Mouse (Mus musculus) heart, embryonic 13.5 days (tissue): ENCODE results near the gene Wnt3a. TPM values are rescaled to one million over a fixed set of nuclear protein-coding genes. Genes with fewer than 3 reads are reported as not detected.

ENCODE experiments used
- ATAC-seq: fragments of 200-750 bp; cut with Nextera tagmentation; 2 replicates; pipeline ENCODE4 v1.8.0; 2017; ENCODE audit warnings: moderate TSS enrichment; ENCODE audit not compliant: insufficient number of reproducible peaks, low FRiP score, low TSS enrichment; ENCODE audit errors: extremely low read depth
- H3K27ac ChIP-seq: fragments of 300-500 bp; sonication (generic); replicated peaks from 2 replicates; pipeline ENCODE4 v1.5.1; 2015; ENCODE audit warnings: moderate library complexity, mild to moderate bottlenecking, inconsistent platforms
- H3K27me3 ChIP-seq: fragments of 300-500 bp; sonication (generic); replicated peaks from 2 replicates; pipeline ENCODE4 v1.6.1; 2015; ENCODE audit warnings: mild to moderate bottlenecking, inconsistent platforms
- H3K36me3 ChIP-seq: fragments of 300-500 bp; sonication (generic); 2 replicates; pipeline ENCODE4 v1.6.1; 2015; ENCODE audit warnings: mild to moderate bottlenecking, inconsistent platforms
- H3K4me1 ChIP-seq: fragments of 300-500 bp; sonication (generic); 2 replicates; pipeline ENCODE4 v1.6.1; 2015; ENCODE audit warnings: inconsistent platforms
- H3K4me2 ChIP-seq: fragments of 300-500 bp; sonication (generic); 2 replicates; pipeline ENCODE4 v1.6.1; 2015; ENCODE audit warnings: inconsistent platforms, mild to moderate bottlenecking, moderate library complexity
- H3K4me3 ChIP-seq: fragments of 300-500 bp; sonication (generic); 2 replicates; pipeline ENCODE4 v1.5.1; 2015; ENCODE audit warnings: moderate library complexity, mild to moderate bottlenecking, inconsistent platforms
- H3K9ac ChIP-seq: fragments of 300-500 bp; sonication (generic); 2 replicates; pipeline ENCODE4 v1.6.1; 2015; ENCODE audit warnings: inconsistent platforms, mild to moderate bottlenecking, moderate library complexity
- H3K9me3 ChIP-seq: fragments of 300-500 bp; sonication (generic); 2 replicates; pipeline ENCODE4 v1.6.1; 2016; ENCODE audit warnings: inconsistent platforms
- WGBS: fragments of 180-500 bp; shearing (Covaris S2); methylation state at CpG from one replicate; pipeline ENCODE4 v1.1.7; 2015; ENCODE audit warnings: mixed read lengths; 5-methylcytosine and 5-hydroxymethylcytosine counted together
- polyA plus RNA-seq: library from polyadenylated mRNA; unstranded; fragments of >200 nt; fragmentation: Nextera tagmentation; extraction: Ambion mirVana; gene quantifications from 2 replicates; pipeline ENCODE4 v1.2.1, GENCODE M21; 2015

Gene Wnt3a
- polyA plus RNA-seq = not detected in 2 replicates

- under 1% methylated on average over 40 of the region's 60 CpGs for WGBS
Observed at GRCm38 (mm10) chr11:59290702-59291303, at the start of gene Wnt3a. Wnt3a (minus strand) TSS chr11:59290752.

GRCm38 (mm10) chr11:59338736-59339120 is 48.2 kb upstream of the Wnt3a start:
- no peaks in the 10 kb centered on the region for H3K27me3 ChIP-seq
- 68% methylated on average over 2 of the region's 2 CpGs for WGBS
- H3K36me3 ChIP-seq = no peaks in the 10 kb centered on the region
- no peak overlapping the region for H3K4me2 ChIP-seq
- no peak overlapping the region for H3K27ac ChIP-seq
- no peaks in the 10 kb centered on the region for H3K9me3 ChIP-seq
- no peak for ATAC-seq
- no peak overlapping the region for H3K9ac ChIP-seq
- H3K4me1 ChIP-seq = peaks cover 35% of the 10 kb centered on the region
- no peak overlapping the region for H3K4me3 ChIP-seq

More at GRCm38 (mm10) chr11:59290702-59291303, at the start of gene Wnt3a:
- H3K36me3 ChIP-seq = no peaks in the 10 kb centered on the region
- no peak for ATAC-seq
- peaks cover 99% of the 10 kb centered on the region for H3K27me3 ChIP-seq
- H3K4me2 ChIP-seq = peak within 1 kb of the TSS; percentile 61
- peak within 1 kb of the TSS; percentile 40 for H3K4me3 ChIP-seq
- H3K27ac ChIP-seq = no peak within 1 kb of the TSS
- H3K9ac ChIP-seq = no peak within 1 kb of the TSS
- no peaks in the 10 kb centered on the region for H3K9me3 ChIP-seq
- peaks cover 9% of the 10 kb centered on the region for H3K4me1 ChIP-seq

GRCm38 (mm10) chr11:59337955-59338735 is 47.6 kb upstream of the Wnt3a start:
- peaks cover 35% of the 10 kb centered on the region for H3K4me1 ChIP-seq
- H3K4me2 ChIP-seq = peak overlapping the region; percentile 18
- no peaks in the 10 kb centered on the region for H3K36me3 ChIP-seq
- H3K9ac ChIP-seq = no peak overlapping the region
- H3K9me3 ChIP-seq = no peaks in the 10 kb centered on the region
- no peaks in the 10 kb centered on the region for H3K27me3 ChIP-seq
- ATAC-seq = peak; percentile 40; the same call in 1 of the 2 replicates
- WGBS = 41% methylated on average over 13 of the region's 13 CpGs
- peak overlapping the region; percentile 65 for H3K27ac ChIP-seq
- H3K4me3 ChIP-seq = no peak overlapping the region

- no peaks in the 10 kb centered on the region for H3K36me3 ChIP-seq
- no peak overlapping the region for H3K4me3 ChIP-seq
- ATAC-seq = no peak
- no peak overlapping the region for H3K9ac ChIP-seq
- 0 out of 2 replicates have a peak, but pooled peaks cover 3% of the 10 kb centered on the region for H3K27me3 ChIP-seq
- no peak overlapping the region for H3K4me2 ChIP-seq
- WGBS = 6% methylated on average over 1 of the region's 1 CpGs
- H3K9me3 ChIP-seq = no peaks in the 10 kb centered on the region
- H3K4me1 ChIP-seq = peaks cover 35% of the 10 kb centered on the region
- 0 out of 2 replicates have a peak overlapping the region, but pooled peaks have one; percentile 6 for H3K27ac ChIP-seq
Observed at GRCm38 (mm10) chr11:59336381-59336780, 45.8 kb upstream of the Wnt3a start.

GRCm38 (mm10) chr11:59335942-59336341 is 45.4 kb upstream of the Wnt3a start:
- Histone ChIP-seq H3K27ac (0 out of 2 replicates have a peak overlapping the region, but pooled peaks have one; percentile 6), H3K9me3 (no peaks in the 10 kb centered on the region), H3K9ac (no peak overlapping the region), H3K4me1 (peaks cover 35% of the 10 kb centered on the region), H3K4me3 (no peak overlapping the region), H3K36me3 (no peaks in the 10 kb centered on the region), H3K4me2 (no peak overlapping the region), H3K27me3 (peaks cover 7% of the 10 kb centered on the region; the same call in 1 of the 2 replicates)
- WGBS = 37% methylated on average over 2 of the region's 2 CpGs
- ATAC-seq = no peak

- peaks cover 7% of the 10 kb centered on the region; the same call in 1 of the 2 replicates for H3K27me3 ChIP-seq
- no peaks in the 10 kb centered on the region for H3K9me3 ChIP-seq
- no peak for ATAC-seq
- H3K9ac ChIP-seq = no peak overlapping the region
- no peak overlapping the region for H3K4me3 ChIP-seq
- H3K4me2 ChIP-seq = no peak overlapping the region
- H3K4me1 ChIP-seq = peaks cover 35% of the 10 kb centered on the region
- WGBS = 51% methylated on average over 4 of the region's 4 CpGs
- no peaks in the 10 kb centered on the region for H3K36me3 ChIP-seq
- 0 out of 2 replicates have a peak overlapping the region, but pooled peaks have one; percentile 8 for H3K27ac ChIP-seq
Observed at GRCm38 (mm10) chr11:59335150-59335549, 44.6 kb upstream of the Wnt3a start.

GRCm38 (mm10) chr11:59332938-59333337 is 42.4 kb upstream of the Wnt3a start:
- Histone ChIP-seq H3K27me3 (peaks cover 23% of the 10 kb centered on the region), H3K9ac (no peak overlapping the region)
- 59% methylated on average over 9 of the region's 9 CpGs for WGBS

GRCm38 (mm10) chr11:59331167-59331869 is 40.8 kb upstream of the Wnt3a start:
- no peaks in the 10 kb centered on the region for H3K36me3 ChIP-seq
- H3K27ac ChIP-seq = no peak overlapping the region
- no peak overlapping the region for H3K4me2 ChIP-seq
- 78% methylated on average over 16 of the region's 16 CpGs for WGBS
- no peaks in the 10 kb centered on the region for H3K9me3 ChIP-seq
- H3K4me1 ChIP-seq = peaks cover 17% of the 10 kb centered on the region
- peaks cover 23% of the 10 kb centered on the region for H3K27me3 ChIP-seq
- no peak overlapping the region for H3K4me3 ChIP-seq
- no peak overlapping the region for H3K9ac ChIP-seq
- no peak for ATAC-seq

More at GRCm38 (mm10) chr11:59332938-59333337, 42.4 kb upstream of the Wnt3a start:
- H3K36me3 ChIP-seq = no peaks in the 10 kb centered on the region
- H3K4me3 ChIP-seq = no peak overlapping the region
- H3K9me3 ChIP-seq = no peaks in the 10 kb centered on the region
- H3K4me1 ChIP-seq = peaks cover 33% of the 10 kb centered on the region
- H3K27ac ChIP-seq = no peak overlapping the region
- ATAC-seq = no peak
- H3K4me2 ChIP-seq = no peak overlapping the region

GRCm38 (mm10) chr11:59330560-59330959 is 40.0 kb upstream of the Wnt3a start:
- Histone ChIP-seq H3K9me3 (no peaks in the 10 kb centered on the region), H3K36me3 (no peaks in the 10 kb centered on the region), H3K27me3 (peaks cover 23% of the 10 kb centered on the region), H3K4me3 (no peak overlapping the region), H3K9ac (no peak overlapping the region), H3K4me1 (peaks cover 12% of the 10 kb centered on the region), H3K27ac (no peak overlapping the region), H3K4me2 (no peak overlapping the region)
- no peak for ATAC-seq
- WGBS = 41% methylated on average over 5 of the region's 5 CpGs

- no peaks in the 10 kb centered on the region for H3K36me3 ChIP-seq
- no peak overlapping the region for H3K27ac ChIP-seq
- WGBS = 43% methylated on average over 6 of the region's 6 CpGs
- no peak for ATAC-seq
- H3K9ac ChIP-seq = 0 out of 2 replicates have a peak overlapping the region, but pooled peaks have one; percentile 24
- H3K4me2 ChIP-seq = no peak overlapping the region
- H3K9me3 ChIP-seq = no peaks in the 10 kb centered on the region
- H3K27me3 ChIP-seq = peaks cover 23% of the 10 kb centered on the region
- H3K4me3 ChIP-seq = no peak overlapping the region
- peaks cover 7% of the 10 kb centered on the region for H3K4me1 ChIP-seq
Observed at GRCm38 (mm10) chr11:59329616-59330015, 39.1 kb upstream of the Wnt3a start.

GRCm38 (mm10) chr11:59327625-59328024 is 37.1 kb upstream of the Wnt3a start:
- no peak overlapping the region for H3K4me2 ChIP-seq
- no peaks in the 10 kb centered on the region for H3K36me3 ChIP-seq
- ATAC-seq = no peak
- no peak overlapping the region for H3K4me3 ChIP-seq
- H3K9me3 ChIP-seq = no peaks in the 10 kb centered on the region
- no peak overlapping the region for H3K27ac ChIP-seq
- 78% methylated on average over 18 of the region's 18 CpGs for whole genome bisulfite sequencing
- H3K9ac ChIP-seq = no peak overlapping the region
- peaks cover 23% of the 10 kb centered on the region for H3K27me3 ChIP-seq
- H3K4me1 ChIP-seq = peaks cover 7% of the 10 kb centered on the region
